13 mouse cellular contexts compared by ENCODE assay signal in genomic region chr5:12049806-12050205, GRCm38 (mm10).
DNase-seq lines count a peak whose midpoint lies in the region.
"Had no signal": no experiment of that assay in that cellular context is flagged by ENCODE, and none has a peak within 500 bp of the region (broad histone marks: within the 10 kb centered on the region; RNA-seq: fewer than 3 reads in every experiment).

No protein-coding gene starts in this region.

- DNase-seq in cerebellum, postnatal 10 days: peak; percentile 66 to 76
- no peak for DNase-seq in cerebellum, adult 9-10 months
- DNase-seq in cerebellum, postnatal 25 days: peak; percentile 11 to 36
- no peak for DNase-seq in cerebellum, adult 9-11 months
- DNase-seq in ES-CJ7 (ENCODE audit: low read depth, low spot score) (peak; percentile 6), ZHBTc4 (ENCODE audit: low read depth, low spot score) (peak; percentile 18)
- no peak for DNase-seq in kidney, adult 8-10 months
- no peak for DNase-seq in lung, adult 18-20 months
- DNase-seq: adrenal gland, adult 8-10 months; adrenal gland, postnatal 14 days; adrenal gland, postnatal 36 days; cerebellum, adult 11 months; forebrain, postnatal 0 days had no signal

Comparison
In these comparisons a context has a peak if more than half of its experiments do, and no peak if none do; other contexts are left out.
1. DNase-seq: peak in cerebellum, postnatal 10 days (2 of 2), cerebellum, postnatal 25 days (2 of 2), ES-CJ7 (single experiment) and ZHBTc4 (single experiment); none in cerebellum, adult 9-10 months (single experiment), cerebellum, adult 9-11 months (single experiment), kidney, adult 8-10 months (0 of 2) and lung, adult 18-20 months (0 of 2).